Mouse (Mus musculus): ENCODE results near the gene Baiap2. TPM values are rescaled to one million over a fixed set of nuclear protein-coding genes. Genes with fewer than 3 reads are reported as not detected.

Gene Baiap2
- 24.5 TPM for polyA plus RNA-seq (2017; shearing (Covaris generic))

GRCm38 (mm10) chr11:119942727-119943427 lies at the start of gene Baiap2:
TSS of gene Baiap2 (plus strand) at chr11:119942763.

GRCm38 (mm10) chr11:119913291-119913934 lies 29.1 kb upstream of the Baiap2 start, which contains the start of gene Chmp6:
TSS of gene Chmp6 (plus strand) at chr11:119913441.

GRCm38 (mm10) chr11:120046553-120047191 lies 104.1 kb downstream of the Baiap2 start, which contains the start of gene Aatk:
TSS of gene Aatk (minus strand) at chr11:120047167.

Other genes starting within 250 kb of the Baiap2 start
- 25.5 TPM for gene Chmp6, start 29.3 kb upstream of the Baiap2 start, polyA plus RNA-seq (2017; shearing (Covaris generic))
- 0.10 TPM for gene Aatk, start 104.4 kb downstream of the Baiap2 start, polyA plus RNA-seq (2017; shearing (Covaris generic))
- 4.9 TPM for gene Cep131, start 144.1 kb downstream of the Baiap2 start, polyA plus RNA-seq (2017; shearing (Covaris generic))
- gene Tepsin, start 156.0 kb downstream of the Baiap2 start, polyA plus RNA-seq (2017; shearing (Covaris generic)): 17.0 TPM
- 60.2 TPM for gene Ndufaf8, start 156.2 kb downstream of the Baiap2 start, polyA plus RNA-seq (2017; shearing (Covaris generic))
- gene Slc38a10, start 208.6 kb downstream of the Baiap2 start, polyA plus RNA-seq (2017; shearing (Covaris generic)): 118 TPM